Mouse (Mus musculus) heart, embryonic 16.5 days (tissue): ENCODE measurements around the gene Ntrk1. TPM values are rescaled to one million over a fixed set of nuclear protein-coding genes. Genes with fewer than 3 reads are reported as not detected.

Experiments
- ATAC-seq: fragments of 200-750 bp; cut with Nextera tagmentation; replicated peaks from 2 replicates; pipeline ENCODE4 v1.8.0; 2017; ENCODE audit warnings: moderate number of reproducible peaks; ENCODE audit not compliant: insufficient read depth, low FRiP score; ENCODE audit errors: extremely low read depth
- H3K27ac ChIP-seq: fragments of 300-500 bp; sonication (generic); 2 replicates; pipeline ENCODE4 v1.5.1; 2014; ENCODE audit warnings: mild to moderate bottlenecking, low read length, control low read depth, moderate library complexity
- H3K27me3 ChIP-seq: fragments of 300-500 bp; sonication (generic); 2 replicates; pipeline ENCODE4 v1.6.1; 2014; ENCODE audit warnings: low read length, mixed read lengths; ENCODE audit not compliant: control insufficient read depth, insufficient read depth
- H3K36me3 ChIP-seq: fragments of 300-500 bp; sonication (generic); 2 replicates; pipeline ENCODE4 v1.6.1; 2014; ENCODE audit not compliant: control insufficient read depth, insufficient read depth
- H3K4me1 ChIP-seq: fragments of 300-500 bp; sonication (generic); 2 replicates; pipeline ENCODE4 v1.6.1; 2014; ENCODE audit warnings: low read length, mixed read lengths; ENCODE audit not compliant: control insufficient read depth, insufficient read depth
- H3K4me2 ChIP-seq: fragments of 300-500 bp; sonication (generic); 2 replicates; pipeline ENCODE4 v1.6.1; 2014; ENCODE audit warnings: low read depth, mild to moderate bottlenecking, control low read depth, low read length
- H3K4me3 ChIP-seq: fragments of 300-500 bp; sonication (generic); 2 replicates; pipeline ENCODE4 v1.5.1; 2014; ENCODE audit warnings: mild to moderate bottlenecking, control low read depth, low read length
- H3K9ac ChIP-seq: fragments of 300-500 bp; sonication (generic); 2 replicates; pipeline ENCODE4 v1.6.1; 2014; ENCODE audit warnings: low read length, control low read depth
- H3K9me3 ChIP-seq: fragments of 300-500 bp; sonication (generic); replicated peaks from 2 replicates; pipeline ENCODE4 v1.6.1; 2016; ENCODE audit warnings: low read length; ENCODE audit not compliant: control insufficient read depth
- WGBS: fragments of 180-500 bp; shearing (Covaris S2); extraction: QIAGEN DNeasy Blood & Tissue Kit; methylation state at CpG from one replicate; pipeline ENCODE4 v1.1.7; 2014; 5-methylcytosine and 5-hydroxymethylcytosine counted together
- polyA plus RNA-seq: library from polyadenylated mRNA; unstranded; fragments of >200 nt; fragmentation: Nextera tagmentation; extraction: Ambion mirVana; gene quantifications from 2 replicates; pipeline ENCODE4 v1.2.1, GENCODE M21; 2015

The Ntrk1 gene
- polyA plus RNA-seq, 1 experiment from 2014 or later = 0.39 TPM

DNA sequence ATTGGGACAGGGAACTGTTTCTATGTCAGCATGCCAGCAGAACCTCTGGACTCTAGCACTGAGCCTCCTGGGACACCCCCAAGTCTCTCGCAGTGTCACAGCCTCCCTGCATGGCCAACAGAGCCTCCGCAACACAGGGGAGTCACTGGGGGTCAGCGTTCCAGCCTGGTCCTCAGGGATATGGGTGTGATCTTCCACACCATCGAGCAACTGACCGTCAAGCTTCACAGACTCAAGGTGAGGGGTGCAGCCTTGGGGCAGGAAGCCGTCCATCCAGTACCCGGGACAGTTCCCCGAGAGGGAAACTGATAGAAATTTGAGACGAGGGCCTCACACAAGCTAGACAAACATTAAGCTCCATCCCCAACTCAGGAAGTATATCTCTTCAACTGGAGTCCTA is 59.6 kb downstream of the Ntrk1 start:
- Histone ChIP-seq H3K27ac (no peak overlapping the region), H3K4me3 (no peak overlapping the region), H3K9me3 (no peaks in the 10 kb centered on the region), H3K36me3 (peaks cover 54% of the 10 kb centered on the region), H3K9ac (no peak overlapping the region), H3K4me2 (no peak overlapping the region), H3K27me3 (no peaks in the 10 kb centered on the region), H3K4me1 (no peaks in the 10 kb centered on the region)
- 78% methylated on average over 9 of the region's 9 CpGs for WGBS
- ATAC-seq = no peak

GRCm38 (mm10) chr3:87733984-87734761 is 60.8 kb downstream of the Ntrk1 start:
- no peaks in the 10 kb centered on the region for H3K4me1 ChIP-seq
- peaks cover 59% of the 10 kb centered on the region for H3K36me3 ChIP-seq
- H3K4me3 ChIP-seq = no peak overlapping the region
- no peak overlapping the region for H3K4me2 ChIP-seq
- H3K9ac ChIP-seq = no peak overlapping the region
- no peak overlapping the region for H3K27ac ChIP-seq
- no peak for ATAC-seq
- 68% methylated on average over 11 of the region's 11 CpGs for WGBS
- H3K27me3 ChIP-seq = no peaks in the 10 kb centered on the region
- H3K9me3 ChIP-seq = no peaks in the 10 kb centered on the region

DNA sequence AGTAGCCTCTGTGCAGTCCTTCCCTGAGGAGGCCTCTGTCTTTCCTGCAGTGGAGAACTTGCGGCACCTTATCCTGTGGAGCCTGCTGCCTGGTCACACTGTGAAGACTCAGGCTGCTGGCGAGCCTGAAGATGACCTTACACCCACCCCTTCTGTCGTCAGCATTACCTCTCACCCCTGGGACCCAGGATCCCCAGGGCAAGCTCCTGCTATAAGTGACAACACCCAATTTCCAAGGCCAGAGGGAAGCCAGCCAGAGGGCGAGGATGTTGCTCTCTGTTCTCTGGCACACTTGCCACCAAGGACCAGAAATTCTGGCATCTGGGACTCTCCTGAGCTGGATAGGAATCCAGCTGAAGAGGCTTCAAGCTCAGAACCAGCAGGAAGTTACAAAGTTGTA is 61.9 kb downstream of the Ntrk1 start:
- 67% methylated on average over 4 of the region's 4 CpGs for WGBS
- Histone ChIP-seq H3K27me3 (no peaks in the 10 kb centered on the region), H3K4me3 (no peak overlapping the region), H3K9me3 (no peaks in the 10 kb centered on the region), H3K4me2 (no peak overlapping the region), H3K9ac (no peak overlapping the region), H3K27ac (no peak overlapping the region), H3K4me1 (no peaks in the 10 kb centered on the region), H3K36me3 (peaks cover 65% of the 10 kb centered on the region)
- no peak for ATAC-seq

DNA sequence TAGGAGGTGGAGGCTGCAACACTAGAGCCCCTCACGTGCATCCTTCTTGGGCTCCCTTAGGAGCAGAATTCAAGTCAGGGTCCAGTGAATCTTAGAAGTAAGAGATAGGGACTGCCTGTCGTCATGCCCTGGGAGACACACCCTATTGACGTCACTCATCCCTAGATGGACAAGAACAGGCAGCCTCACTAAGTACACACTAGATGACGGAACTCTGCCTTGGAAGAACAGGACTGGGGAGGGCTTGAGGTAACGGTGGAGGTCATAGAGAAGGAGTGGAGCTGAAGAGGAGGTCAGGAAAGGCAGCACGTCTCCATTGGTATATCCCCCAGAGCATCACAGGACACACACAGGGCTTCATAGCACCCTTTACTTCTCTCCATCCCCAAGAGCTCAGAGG is 66.3 kb downstream of the Ntrk1 start:
- Histone ChIP-seq H3K9me3 (no peaks in the 10 kb centered on the region), H3K27ac (no peak overlapping the region), H3K27me3 (no peaks in the 10 kb centered on the region), H3K36me3 (peaks cover 68% of the 10 kb centered on the region), H3K4me1 (no peaks in the 10 kb centered on the region), H3K4me2 (no peak overlapping the region), H3K9ac (no peak overlapping the region), H3K4me3 (no peak overlapping the region)
- 86% methylated on average over 6 of the region's 6 CpGs for WGBS
- no peak for ATAC-seq

Other genes with a start within 250 kb of the Ntrk1 start
- gene Arhgef11, start 177.6 kb downstream of the Ntrk1 start, polyA plus RNA-seq = 7.6 and 10.0 TPM in 2 replicates
- gene Lrrc71, start 46.5 kb downstream of the Ntrk1 start, polyA plus RNA-seq = 0.71 and 0.87 TPM in 2 replicates
- not detected in 2 replicates for gene Insrr, start 1.8 kb upstream of the Ntrk1 start, polyA plus RNA-seq
- 19.4 and 21.5 TPM in 2 replicates for gene Pear1, start 29.1 kb upstream of the Ntrk1 start, polyA plus RNA-seq
- 3.3 and 8.9 TPM in 2 replicates for gene Sh2d2a, start 51.6 kb upstream of the Ntrk1 start, polyA plus RNA-seq
- gene Prcc, start 90.4 kb upstream of the Ntrk1 start, polyA plus RNA-seq = 10.6 and 12.1 TPM in 2 replicates
- gene Hdgf, start 111.2 kb upstream of the Ntrk1 start, polyA plus RNA-seq = 74.3 and 134 TPM in 2 replicates
- 66.1 and 68.4 TPM in 2 replicates for gene Mrpl24, start 124.3 kb upstream of the Ntrk1 start, polyA plus RNA-seq
- 29.2 and 29.4 TPM in 2 replicates for gene Isg20l2, start 135.2 kb upstream of the Ntrk1 start, polyA plus RNA-seq
- 14.0 and 15.1 TPM in 2 replicates for gene Rrnad1, start 135.6 kb upstream of the Ntrk1 start, polyA plus RNA-seq
- 7.8 and 10.1 TPM in 2 replicates for gene Crabp2, start 153.5 kb upstream of the Ntrk1 start, polyA plus RNA-seq
- 9.5 and 13.4 TPM in 2 replicates for gene Nes, start 175.9 kb upstream of the Ntrk1 start, polyA plus RNA-seq
- 0.13 and 0.47 TPM in 2 replicates for gene Bcan, start 205.1 kb upstream of the Ntrk1 start, polyA plus RNA-seq
- gene Hapln2, start 232.4 kb upstream of the Ntrk1 start, polyA plus RNA-seq = 0.18 TPM in 1 of 2 replicates, not detected in the other
- gene Gpatch4, start 247.9 kb upstream of the Ntrk1 start, polyA plus RNA-seq = 19.3 and 21.3 TPM in 2 replicates